Mouse (Mus musculus) T-cell, adult 66 days (primary cell): ENCODE data around the gene Gpatch1. TPM values are rescaled to one million over a fixed set of nuclear protein-coding genes. Genes with fewer than 3 reads are reported as not detected.

Experiments used
- total RNA-seq, 2 experiments: library from RNA; stranded (reverse); gene quantifications; 3 replicates in 1 of 2; 4 replicates in 1 of 2; pipeline ENCODE4 v1.2.4; 2023

Gene Gpatch1
- 10 to 100 TPM; 15.5 to 16.5 TPM for total RNA-seq

DNA sequence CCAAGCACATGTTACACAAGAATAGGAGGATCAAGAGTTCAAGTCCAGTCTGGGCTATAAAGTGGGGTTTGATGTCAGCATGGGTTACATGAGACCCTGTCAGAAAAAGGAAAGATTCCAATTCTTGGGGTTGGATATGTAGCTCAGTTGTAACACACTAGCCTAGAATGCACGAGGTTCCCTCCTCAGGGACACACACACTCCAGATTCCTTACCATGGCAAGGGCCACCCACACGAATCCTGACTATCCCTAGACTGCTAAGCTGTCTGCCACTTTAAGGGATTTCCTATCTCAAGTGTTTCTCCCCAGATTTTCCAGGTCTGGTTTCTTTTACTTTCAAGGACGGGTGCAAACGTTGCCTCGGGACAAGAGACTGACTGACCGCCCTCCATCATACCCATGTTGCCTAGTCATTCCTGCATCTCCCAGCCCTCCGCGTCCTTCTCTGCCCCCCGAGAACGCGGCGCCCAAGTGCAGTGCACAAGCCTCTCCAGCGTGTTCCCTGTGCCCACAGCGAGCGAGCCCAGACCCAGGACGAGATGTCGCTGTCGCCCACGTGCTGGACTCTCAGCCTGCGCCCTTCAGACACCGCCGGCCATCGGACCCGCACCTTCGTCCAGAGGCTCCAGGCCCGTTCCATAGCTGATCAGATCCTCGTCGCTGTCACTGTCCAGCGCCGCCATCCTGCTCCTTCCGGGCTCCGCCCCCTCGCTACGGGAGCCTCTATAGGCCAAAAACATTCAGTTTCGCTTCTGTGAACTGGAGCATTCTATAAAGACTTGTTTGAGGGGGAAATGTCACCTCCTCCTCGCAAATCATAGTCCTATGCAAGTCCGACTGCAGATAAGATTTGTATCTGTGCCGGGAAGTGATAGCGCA is at the start of gene Gpatch1:
TSS of gene Gpatch1 (minus strand) at position 712 of the 881 bp plus-strand sequence.

GRCm38 (mm10) chr7:35333692-35334526 is 15.7 kb upstream of the Gpatch1 start, which contains the start of gene Rhpn2:
TSS of gene Rhpn2 (plus strand) at chr7:35334170.

Other genes with a start within 250 kb of the Gpatch1 start
- 1 to 10 TPM; 1.5 to 2.1 TPM for gene Cebpa, start 199.1 kb downstream of the Gpatch1 start, total RNA-seq
- gene Slc7a10, start 132.1 kb downstream of the Gpatch1 start, total RNA-seq: 1 to 10 TPM in 1 of 2 experiments, not detected in 1; 2.0 TPM
- gene Lrp3, start 102.9 kb downstream of the Gpatch1 start, total RNA-seq: not detected
- not detected for gene Rhpn2, start 15.7 kb upstream of the Gpatch1 start, total RNA-seq
- gene Faap24, start 78.4 kb upstream of the Gpatch1 start, total RNA-seq: 10 to 100 TPM in 1 of 2 experiments, 1 to 10 TPM in 1; 9.2 to 11.8 TPM
- gene Cep89, start 78.6 kb upstream of the Gpatch1 start, total RNA-seq: 10 to 100 TPM; 10.4 to 13.3 TPM
- not detected for gene Slc7a9, start 130.4 kb upstream of the Gpatch1 start, total RNA-seq
- not detected for gene Tdrd12, start 219.3 kb upstream of the Gpatch1 start, total RNA-seq
- gene Nudt19, start 237.9 kb upstream of the Gpatch1 start, total RNA-seq: 10 to 100 TPM; 23.5 to 30.5 TPM